Mouse (Mus musculus): ENCODE data around the gene Senp3. TPM values are rescaled to one million over a fixed set of nuclear protein-coding genes. Genes with fewer than 3 reads are reported as not detected.
A peak's percentile ranks its signal among the peaks of the same experiment; 100 is the strongest.

Senp3 gene
- polyA plus RNA-seq, 1 experiment from 2014 or later, result 74.3 TPM

DNA sequence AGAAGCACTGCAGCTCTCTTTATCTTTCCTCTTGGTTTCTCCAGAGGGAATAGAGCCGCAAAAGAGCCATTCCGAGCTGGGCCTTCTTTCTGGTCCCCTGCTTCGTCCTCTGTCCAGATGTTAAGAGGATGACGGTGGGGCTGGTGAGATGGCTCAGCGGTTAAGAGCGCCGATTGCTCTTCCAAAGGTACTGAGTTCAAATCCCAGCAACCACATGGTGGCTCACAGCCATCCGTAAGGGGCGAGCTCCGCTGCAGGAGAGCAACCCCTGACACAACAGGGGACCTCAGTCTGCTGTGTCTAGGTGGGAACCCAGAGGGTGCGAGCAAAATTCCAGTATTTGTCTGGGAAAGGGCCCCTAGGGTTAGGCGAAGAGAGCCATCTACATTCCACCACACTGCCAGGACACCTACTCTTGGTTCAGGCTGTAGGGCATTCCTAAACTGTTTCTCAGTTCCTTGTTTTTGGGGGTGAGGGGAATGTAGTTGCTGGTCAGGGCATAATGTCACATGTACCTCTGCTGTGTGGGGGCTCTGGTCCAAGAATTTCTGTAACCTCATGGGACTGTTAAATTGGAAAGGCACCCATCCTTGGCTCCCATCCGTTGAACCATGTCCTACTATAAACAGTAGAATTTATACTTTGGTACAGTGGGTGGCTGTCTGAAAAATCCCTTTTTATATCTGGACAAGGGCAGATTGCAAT is 18.8 kb downstream of the Senp3 start:
- H3K4me1 ChIP-seq (replicated peaks), result peaks cover 20% of the 10 kb centered on the region
- H3K4me2 ChIP-seq, result peak overlapping the region; percentile 72
- WGBS, result 71% methylated on average over 13 of the region's 13 CpGs
- no peaks in the 10 kb centered on the region for H3K27me3 ChIP-seq (replicated peaks)
- no peak for ATAC-seq (ENCODE audit: insufficient number of reproducible peaks, low FRiP score)
- peaks cover 53% of the 10 kb centered on the region for H3K36me3 ChIP-seq
- peak overlapping the region; percentile 97 for H3K27ac ChIP-seq (ENCODE audit: poor library complexity, severe bottlenecking)
- H3K9ac ChIP-seq, result peak overlapping the region; percentile 75
- peak overlapping the region; percentile 65 for H3K4me3 ChIP-seq
- H3K9me3 ChIP-seq (replicated peaks), result no peaks in the 10 kb centered on the region

DNA sequence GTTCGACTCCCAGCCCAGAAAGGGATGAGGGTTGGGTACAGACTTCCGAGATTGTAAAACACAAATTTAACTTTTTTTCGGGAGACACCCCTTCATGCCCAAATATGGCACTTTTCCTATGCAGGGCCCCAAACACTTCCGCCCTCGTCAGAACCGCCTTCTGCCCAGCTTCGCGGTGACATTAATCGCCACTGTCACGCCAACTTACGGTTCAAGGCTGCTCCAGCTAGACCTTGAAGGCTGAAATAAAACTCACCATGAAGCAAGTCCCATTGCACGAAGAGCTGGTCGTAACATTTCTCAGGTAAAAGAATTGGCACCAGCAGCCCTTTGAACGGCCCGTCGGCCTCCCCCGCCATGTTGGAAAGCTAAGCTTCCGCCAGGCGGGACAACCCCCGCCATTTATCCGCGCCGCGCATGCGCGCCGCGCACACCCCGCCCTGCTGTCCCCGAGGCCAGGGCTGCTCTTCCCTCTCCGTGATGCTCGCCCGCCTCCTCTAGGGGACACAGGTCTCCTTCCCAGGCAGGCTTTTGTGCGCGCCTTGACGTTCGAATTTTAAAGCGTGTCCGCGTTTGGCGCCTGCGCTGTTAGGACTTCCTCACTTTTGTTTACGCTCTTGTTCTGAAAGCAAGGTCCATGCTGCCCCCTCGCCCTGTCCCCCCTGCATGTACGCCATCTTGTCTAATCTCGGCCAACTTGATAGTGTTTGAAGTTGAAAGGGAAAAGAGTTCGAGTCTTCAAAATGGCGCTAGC is 19.5 kb downstream of the Senp3 start, which contains the start of gene Mpdu1:
TSS of gene Mpdu1 (minus strand) at position 430 of the 754 bp plus-strand sequence.
- peaks cover 53% of the 10 kb centered on the region for H3K36me3 ChIP-seq

DNA sequence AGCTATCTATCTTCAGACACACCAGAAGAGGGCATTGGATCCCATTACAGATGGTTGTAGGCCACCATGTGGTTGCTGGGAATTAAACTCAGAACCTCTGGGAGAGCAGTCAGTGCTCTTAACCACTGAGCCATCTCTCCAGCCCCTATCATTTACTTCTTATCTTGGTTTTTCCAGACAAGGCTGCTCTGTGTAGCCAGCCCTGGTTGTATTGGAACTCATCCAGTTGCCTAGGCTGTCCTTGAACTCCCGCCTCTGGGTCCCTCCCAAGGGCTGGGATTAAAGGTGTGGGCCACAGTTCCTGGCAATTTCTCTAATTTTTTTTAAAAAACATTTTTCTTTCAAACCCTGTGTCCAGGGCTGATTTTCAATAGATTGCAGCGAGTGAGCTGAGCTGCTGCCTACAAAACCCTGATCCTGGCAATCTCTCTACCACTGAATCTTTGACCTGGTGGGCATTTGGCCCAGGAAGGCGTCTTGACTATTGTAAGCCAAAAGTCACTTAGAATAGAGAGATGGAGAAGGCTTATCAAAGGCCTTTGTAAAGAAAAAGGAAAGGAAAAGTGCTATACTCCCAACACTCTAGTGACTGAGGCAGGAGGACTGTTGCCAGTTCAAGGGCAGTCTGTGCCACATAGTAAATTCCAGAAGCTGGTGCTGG is 20.5 kb downstream of the Senp3 start:
- Histone ChIP-seq H3K27ac (ENCODE audit: poor library complexity, severe bottlenecking) (peak overlapping the region; percentile 97), H3K9ac (peak overlapping the region; percentile 75), H3K4me3 (peak overlapping the region; percentile 65), H3K9me3 (replicated peaks) (no peaks in the 10 kb centered on the region), H3K36me3 (peaks cover 54% of the 10 kb centered on the region), H3K4me1 (replicated peaks) (peaks cover 30% of the 10 kb centered on the region), H3K27me3 (replicated peaks) (no peaks in the 10 kb centered on the region), H3K4me2 (peak overlapping the region; percentile 72)
- WGBS, result 63% methylated on average over 3 of the region's 3 CpGs
- no peak for ATAC-seq (ENCODE audit: insufficient number of reproducible peaks, low FRiP score)

More for the DNA sequence above, 19.5 kb downstream of the Senp3 start, which contains the start of gene Mpdu1:
- H3K4me3 ChIP-seq, result peak within 1 kb of the TSS; percentile 65
- peak within 1 kb of the TSS; percentile 97 for H3K27ac ChIP-seq (ENCODE audit: poor library complexity, severe bottlenecking)
- ATAC-seq (ENCODE audit: insufficient number of reproducible peaks, low FRiP score), result peak; percentile 95
- WGBS, result under 1% methylated on average over 48 of the region's 48 CpGs
- H3K4me2 ChIP-seq, result peak within 1 kb of the TSS; percentile 72
- peak within 1 kb of the TSS; percentile 75 for H3K9ac ChIP-seq
- H3K9me3 ChIP-seq (replicated peaks), result no peaks in the 10 kb centered on the region
- peaks cover 20% of the 10 kb centered on the region for H3K4me1 ChIP-seq (replicated peaks)
- no peaks in the 10 kb centered on the region for H3K27me3 ChIP-seq (replicated peaks)

DNA sequence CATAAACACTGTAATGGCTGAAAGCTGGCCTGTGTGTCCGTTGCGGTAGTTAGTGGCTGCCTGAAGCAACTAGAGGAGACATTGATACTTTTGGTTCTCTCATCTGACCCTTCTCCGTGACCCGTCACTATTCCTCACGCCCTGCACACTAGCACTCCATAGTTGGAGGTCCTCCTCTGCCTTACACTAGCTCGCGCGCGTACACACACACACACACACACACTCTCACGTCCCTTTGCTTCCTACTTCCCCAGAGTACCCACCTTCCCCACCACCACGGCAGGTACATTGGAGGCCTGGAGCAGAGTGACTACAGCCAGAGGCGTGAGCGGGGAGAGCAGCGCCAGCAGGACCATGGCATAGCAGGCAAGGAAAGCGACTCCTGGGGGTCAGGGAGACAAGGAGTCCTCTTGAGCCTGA is 24.4 kb downstream of the Senp3 start:
- Histone ChIP-seq H3K4me2 (no peak overlapping the region), H3K27ac (ENCODE audit: poor library complexity, severe bottlenecking) (no peak overlapping the region), H3K27me3 (replicated peaks) (no peaks in the 10 kb centered on the region), H3K36me3 (peaks cover 48% of the 10 kb centered on the region), H3K4me3 (no peak overlapping the region), H3K9me3 (replicated peaks) (no peaks in the 10 kb centered on the region), H3K9ac (no peak overlapping the region), H3K4me1 (replicated peaks) (peaks cover 39% of the 10 kb centered on the region)
- 82% methylated on average over 15 of the region's 15 CpGs for WGBS
- no peak for ATAC-seq (ENCODE audit: insufficient number of reproducible peaks, low FRiP score)

DNA sequence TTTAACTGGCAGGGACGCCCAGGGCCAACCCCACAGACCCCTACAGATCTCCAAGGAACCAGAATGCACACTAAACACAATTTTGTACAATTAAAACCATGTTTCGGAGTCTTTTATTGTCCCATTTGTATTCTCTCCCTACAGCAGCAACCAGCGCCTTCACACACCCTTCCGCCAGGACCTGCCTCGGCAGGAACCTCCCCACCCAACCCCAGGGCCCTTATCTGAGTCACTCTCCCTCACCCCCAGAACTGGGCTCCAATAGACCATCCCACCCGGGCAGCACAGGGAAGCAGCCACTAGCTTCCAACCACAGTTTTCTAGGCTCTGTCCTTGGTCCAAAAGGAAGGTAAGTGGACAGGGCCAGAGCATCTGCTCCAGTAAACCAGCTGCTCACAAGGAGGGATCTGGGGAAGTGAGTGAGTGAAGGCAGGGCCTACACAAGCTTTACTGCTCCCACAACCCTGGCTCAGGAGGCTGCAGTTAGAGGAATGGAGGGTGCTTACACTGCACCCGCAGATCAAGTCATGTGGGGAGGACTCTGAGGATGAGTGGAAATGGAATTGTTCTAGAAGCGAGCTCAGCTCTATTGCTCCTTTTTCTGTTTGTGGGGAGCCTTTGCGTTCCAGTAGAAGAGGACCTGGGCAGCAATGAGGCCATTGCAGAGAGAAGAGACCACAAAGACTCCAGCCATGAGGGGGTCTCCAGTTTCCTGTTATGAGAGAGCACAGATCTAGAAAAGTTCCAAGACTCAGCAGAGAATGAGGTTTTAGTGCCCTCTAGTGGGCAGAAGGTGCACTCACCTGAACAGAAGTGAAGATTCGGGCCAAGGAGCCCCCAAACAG is 25.0 kb downstream of the Senp3 start:
- Histone ChIP-seq H3K27ac (ENCODE audit: poor library complexity, severe bottlenecking) (no peak overlapping the region; the same call in 1 of the 2 replicates), H3K36me3 (peaks cover 54% of the 10 kb centered on the region), H3K9ac (no peak overlapping the region; the same call in 1 of the 2 replicates), H3K4me2 (no peak overlapping the region), H3K4me1 (replicated peaks) (peaks cover 39% of the 10 kb centered on the region), H3K9me3 (replicated peaks) (no peaks in the 10 kb centered on the region), H3K27me3 (replicated peaks) (no peaks in the 10 kb centered on the region), H3K4me3 (no peak overlapping the region)
- 70% methylated on average over 10 of the region's 10 CpGs for WGBS
- ATAC-seq (ENCODE audit: insufficient number of reproducible peaks, low FRiP score), result no peak

DNA sequence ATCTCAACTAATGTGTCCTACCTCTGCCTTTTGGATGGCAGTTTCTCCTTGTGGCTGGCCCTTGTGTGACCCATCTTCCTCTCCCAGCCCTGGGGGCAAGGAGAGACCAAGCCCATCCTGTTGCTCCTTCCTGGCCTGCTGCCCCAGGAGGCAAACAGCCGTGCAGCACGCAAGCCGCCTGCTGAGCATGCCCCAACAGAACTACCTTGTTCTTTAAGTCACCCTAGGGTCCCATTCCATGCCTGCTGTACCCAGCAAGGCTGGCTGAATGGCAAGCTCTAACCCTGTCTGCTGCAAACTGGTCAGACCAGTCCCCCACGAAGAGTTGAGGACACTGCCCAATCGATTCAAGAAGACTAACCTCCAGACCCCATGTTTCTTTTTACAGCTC is 25.8 kb downstream of the Senp3 start:
- Histone ChIP-seq H3K9me3 (replicated peaks) (no peaks in the 10 kb centered on the region), H3K27me3 (replicated peaks) (no peaks in the 10 kb centered on the region), H3K9ac (no peak overlapping the region), H3K36me3 (peaks cover 61% of the 10 kb centered on the region), H3K4me3 (no peak overlapping the region), H3K27ac (ENCODE audit: poor library complexity, severe bottlenecking) (no peak overlapping the region), H3K4me1 (replicated peaks) (peaks cover 32% of the 10 kb centered on the region), H3K4me2 (no peak overlapping the region)
- no peak for ATAC-seq (ENCODE audit: insufficient number of reproducible peaks, low FRiP score)
- WGBS, result 81% methylated on average over 5 of the region's 5 CpGs

DNA sequence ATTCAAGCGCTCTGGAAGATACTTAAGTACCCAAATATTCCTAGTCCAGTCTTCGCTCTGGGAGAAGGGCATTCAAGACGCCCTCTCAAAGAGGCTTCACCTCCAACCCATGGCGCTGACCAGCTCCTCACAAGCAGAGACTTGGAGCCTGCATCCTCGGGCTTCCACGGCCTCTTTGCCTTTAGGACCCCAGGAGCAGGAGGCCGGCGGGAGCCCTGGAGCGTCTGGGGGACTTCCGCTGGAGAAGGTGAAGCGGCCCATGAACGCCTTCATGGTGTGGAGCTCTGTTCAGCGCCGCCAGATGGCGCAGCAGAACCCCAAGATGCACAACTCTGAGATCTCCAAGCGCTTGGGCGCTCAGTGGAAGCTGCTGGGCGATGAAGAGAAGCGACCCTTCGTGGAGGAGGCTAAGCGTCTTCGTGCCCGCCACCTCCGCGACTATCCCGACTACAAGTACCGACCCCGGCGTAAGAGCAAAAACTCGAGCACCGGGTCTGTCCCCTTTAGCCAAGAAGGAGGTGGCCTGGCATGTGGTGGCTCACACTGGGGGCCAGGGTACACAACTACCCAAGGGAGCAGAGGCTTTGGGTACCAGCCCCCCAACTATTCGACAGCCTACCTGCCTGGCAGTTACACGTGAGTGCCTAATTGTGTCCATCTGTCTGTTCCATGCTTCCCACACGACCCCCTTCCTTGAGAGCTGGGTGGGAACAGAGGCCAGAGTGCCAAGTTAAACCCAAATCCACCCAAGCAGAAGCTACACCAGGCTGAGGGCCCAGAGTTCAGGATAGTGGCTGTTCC is 26.4 kb downstream of the Senp3 start, which contains the start of gene Sox15:
TSS of gene Sox15 (plus strand) at position 51 of the 801 bp plus-strand sequence.
- Histone ChIP-seq H3K9me3 (replicated peaks) (no peaks in the 10 kb centered on the region), H3K9ac (peak within 1 kb of the TSS; percentile 59), H3K4me1 (replicated peaks) (peaks cover 28% of the 10 kb centered on the region), H3K36me3 (peaks cover 67% of the 10 kb centered on the region), H3K4me3 (peak within 1 kb of the TSS; percentile 5; the same call in 1 of the 2 replicates), H3K27ac (ENCODE audit: poor library complexity, severe bottlenecking) (0 out of 2 replicates have a peak within 1 kb of the TSS, but pooled peaks have one; percentile 15), H3K4me2 (peak within 1 kb of the TSS; percentile 49), H3K27me3 (replicated peaks) (no peaks in the 10 kb centered on the region)
- WGBS, result 22% methylated on average over 34 of the region's 34 CpGs
- peak; percentile 51; the same call in 1 of the 2 replicates for ATAC-seq (ENCODE audit: insufficient number of reproducible peaks, low FRiP score)

DNA sequence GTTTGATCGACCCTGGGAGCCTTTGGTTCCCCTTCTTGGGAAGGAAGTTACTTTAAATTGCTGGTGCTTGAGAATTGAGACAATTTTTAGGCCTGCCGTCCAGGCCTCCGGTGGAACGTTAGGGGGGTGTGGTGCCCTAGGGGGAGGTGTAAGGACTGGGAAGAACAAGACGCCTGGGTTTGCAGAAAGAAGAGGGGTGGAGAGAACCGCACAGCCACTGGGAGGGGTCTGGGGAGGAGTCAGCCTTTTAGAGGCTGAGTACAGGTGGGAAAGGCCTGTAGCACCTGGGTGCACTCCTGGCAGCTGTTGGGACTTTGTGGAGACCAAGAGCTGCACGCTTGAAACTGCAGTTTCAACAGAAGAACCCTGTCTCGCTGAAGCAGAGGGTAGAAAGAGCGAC is 27.1 kb downstream of the Senp3 start:
- H3K36me3 ChIP-seq, result peaks cover 74% of the 10 kb centered on the region
- no peak for ATAC-seq (ENCODE audit: insufficient number of reproducible peaks, low FRiP score)
- 38% methylated on average over 9 of the region's 9 CpGs for WGBS
- no peaks in the 10 kb centered on the region for H3K27me3 ChIP-seq (replicated peaks)
- no peak overlapping the region for H3K4me3 ChIP-seq
- H3K9me3 ChIP-seq (replicated peaks), result no peaks in the 10 kb centered on the region
- peaks cover 28% of the 10 kb centered on the region for H3K4me1 ChIP-seq (replicated peaks)
- H3K27ac ChIP-seq (ENCODE audit: poor library complexity, severe bottlenecking), result 0 out of 2 replicates have a peak overlapping the region, but pooled peaks have one; percentile 15
- H3K9ac ChIP-seq, result no peak overlapping the region
- H3K4me2 ChIP-seq, result no peak overlapping the region; the same call in 1 of the 2 replicates

DNA sequence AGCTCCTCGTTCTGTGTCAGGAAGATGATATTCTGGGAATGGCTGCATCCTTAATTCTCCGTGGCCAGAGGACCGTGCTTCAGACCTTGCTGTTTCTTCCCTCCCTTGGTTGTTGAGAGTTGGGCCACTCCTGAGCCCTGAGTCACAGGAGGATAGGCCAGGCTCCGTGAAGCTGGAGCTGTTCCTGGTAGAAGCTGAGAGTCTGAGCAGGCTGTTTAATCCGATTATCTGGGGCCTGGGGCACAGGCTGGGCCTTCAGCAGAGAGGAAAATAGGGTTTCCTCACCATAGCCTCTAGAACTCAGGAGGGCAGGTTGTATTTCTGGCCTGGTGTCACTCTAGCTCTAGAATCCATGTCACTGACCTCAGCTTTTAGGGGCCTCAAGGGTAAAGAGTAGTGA is 28.5 kb downstream of the Senp3 start:
- Histone ChIP-seq H3K27me3 (replicated peaks) (no peaks in the 10 kb centered on the region), H3K9me3 (replicated peaks) (no peaks in the 10 kb centered on the region), H3K36me3 (peaks cover 78% of the 10 kb centered on the region), H3K4me1 (replicated peaks) (peaks cover 28% of the 10 kb centered on the region), H3K4me3 (no peak overlapping the region), H3K27ac (ENCODE audit: poor library complexity, severe bottlenecking) (no peak overlapping the region), H3K9ac (no peak overlapping the region), H3K4me2 (no peak overlapping the region)
- 65% methylated on average over 5 of the region's 5 CpGs for WGBS
- no peak for ATAC-seq (ENCODE audit: insufficient number of reproducible peaks, low FRiP score)

DNA sequence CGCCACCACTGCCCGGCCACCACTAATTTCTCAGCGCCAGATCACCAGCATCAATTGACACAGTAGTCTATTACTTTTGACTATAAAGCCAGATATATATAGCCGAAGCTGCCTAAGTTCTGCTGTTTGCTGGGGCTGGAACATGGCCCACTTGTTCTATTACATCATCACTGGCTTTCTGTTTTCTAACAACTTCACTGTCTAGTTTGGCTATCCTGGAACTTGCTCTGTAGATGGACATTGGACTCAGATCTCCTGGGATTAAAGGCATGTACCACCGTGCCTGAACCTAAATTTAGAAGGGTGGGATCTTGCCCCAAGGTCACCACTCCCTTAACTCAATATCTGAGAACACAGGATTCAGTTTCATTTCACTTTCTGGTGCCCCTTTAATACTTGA is 36.0 kb downstream of the Senp3 start:
- ATAC-seq (ENCODE audit: insufficient number of reproducible peaks, low FRiP score), result no peak
- H3K9ac ChIP-seq, result no peak overlapping the region
- H3K27ac ChIP-seq (ENCODE audit: poor library complexity, severe bottlenecking), result no peak overlapping the region
- peaks cover 96% of the 10 kb centered on the region for H3K36me3 ChIP-seq
- H3K4me1 ChIP-seq (replicated peaks), result no peaks in the 10 kb centered on the region
- no peaks in the 10 kb centered on the region for H3K27me3 ChIP-seq (replicated peaks)
- H3K4me3 ChIP-seq, result no peak overlapping the region
- WGBS, result 87% methylated on average over 5 of the region's 5 CpGs
- no peak overlapping the region for H3K4me2 ChIP-seq
- no peaks in the 10 kb centered on the region for H3K9me3 ChIP-seq (replicated peaks)
